8 mouse cellular contexts compared by ENCODE assay signal in genomic region chr5:115348546-115349224, GRCm38 (mm10). TPM values are rescaled to one million over a fixed set of nuclear protein-coding genes. Genes with fewer than 3 reads are reported as not detected.
A peak's percentile ranks its signal among the peaks of the same experiment; 100 is the strongest.
DNase-seq lines count a peak whose midpoint lies in the region; ATAC-seq and TF ChIP-seq lines count a peak whose summit lies in the region.

TSS of gene Cox6a1 (minus strand) at chr5:115348981.

- in situ Hi-C loops in ES-E14 (cut with MboI; ENCODE audit: low sequenced_read_pairs in 2 of 2, unreplicated experiment in 2 of 2) = no loop called here

- DNase-seq in ES-E14 (ENCODE audit: low read depth, low spot score) = peak; percentile 98
- DNase-seq in cerebellum, adult 11-12 months = peak; percentile 99
- peak; percentile 97 for DNase-seq in heart, postnatal 25 days (ENCODE audit: low spot score)
- DNase-seq in layer of hippocampus, adult 18-20 months (ENCODE audit: low spot score in 2 of 2) = peak; percentile 98 to 99
- peak; percentile 97 for DNase-seq in lung, adult 2 months
- peak; percentile 97 for DNase-seq in thymus, adult 18-20 months

- intact Hi-C loops in heart, postnatal 25 days (cut with DNase I) = loop anchor here (5.0 kb wide), 2 partner anchors 161 to 216 kb away; partner anchors contain the start of gene Unc119b

- ATAC-seq in forebrain, embryonic 15.5 days (replicated peaks) = peak; percentile 95
- ATAC-seq in neutrophil, adult 5-6 weeks (ENCODE audit: extremely low read depth, insufficient number of reproducible peaks, low FRiP score, poor library complexity, severe bottlenecking) = peak; percentile 89

- H3K4me3 ChIP-seq in ES-E14 (ENCODE audit: insufficient read depth in 1 of 2, low read depth in 1 of 2, low read length in 2 of 2, poor library complexity in 1 of 2, severe bottlenecking in 1 of 2) = peak within 1 kb of the TSS; percentile 86 to 97
- H3K4me3 ChIP-seq in forebrain, embryonic 15.5 days = peak within 1 kb of the TSS; percentile 88
- H3K4me3 ChIP-seq in lung, adult 2 months (replicated peaks; ENCODE audit: extremely low read depth, low read depth, low read length) = peak within 1 kb of the TSS; percentile 87

- peaks cover 24% of the 10 kb centered on the region for H3K36me3 ChIP-seq in ES-E14 (ENCODE audit: control insufficient read depth, insufficient read depth, low read length, poor library complexity, severe bottlenecking)
- peaks cover 28% of the 10 kb centered on the region for H3K36me3 ChIP-seq in forebrain, embryonic 15.5 days

- H3K27me3 ChIP-seq in forebrain, embryonic 15.5 days = no peaks in the 10 kb centered on the region

- peak within 1 kb of the TSS; percentile 97 for H3K9ac ChIP-seq in ES-E14 (ENCODE audit: insufficient read depth, low read depth, low read length, poor library complexity, severe bottlenecking)
- peak within 1 kb of the TSS; percentile 80 for H3K9ac ChIP-seq in forebrain, embryonic 15.5 days (replicated peaks)

- H3K4me1 ChIP-seq in ES-E14 (ENCODE audit: control insufficient read depth in 2 of 2, insufficient read depth in 2 of 2, low read length in 2 of 2, poor library complexity in 1 of 2) = 0 out of 4 replicates have a peak, but pooled peaks cover 0 to 2% of the 10 kb centered on the region in 2 experiments
- peaks cover 21% of the 10 kb centered on the region for H3K4me1 ChIP-seq in forebrain, embryonic 15.5 days
- peaks cover 12% of the 10 kb centered on the region for H3K4me1 ChIP-seq in lung, adult 2 months (ENCODE audit: control insufficient read depth, insufficient read depth, low read length)

- WGBS in forebrain, embryonic 15.5 days = under 1% methylated on average over 69 of the region's 74 CpGs
- 1% methylated on average over 74 of the region's 74 CpGs for WGBS in lung, adult 2 months

- peak; percentile 84 for TF ChIP-seq POLR2A in lung, adult 2 months (IDR thresholded peaks at IDR 0.05; ENCODE audit: borderline replicate concordance, extremely low read depth, low read depth, low read length)

- H3K27ac ChIP-seq in ES-E14 (ENCODE audit: insufficient read depth, low read depth, low read length, poor library complexity, severe bottlenecking) = peak within 1 kb of the TSS; percentile 52
- peak within 1 kb of the TSS; percentile 83 for H3K27ac ChIP-seq in forebrain, embryonic 15.5 days (replicated peaks)

- 0 out of 2 replicates have a peak, but pooled peaks have one; percentile 3 for TF ChIP-seq CTCF in lung, adult 2 months (IDR thresholded peaks at IDR 0.05; ENCODE audit: insufficient read depth, low read length)

- H3K4me2 ChIP-seq in forebrain, embryonic 15.5 days (replicated peaks) = peak within 1 kb of the TSS; percentile 92

- no peaks in the 10 kb centered on the region for H3K9me3 ChIP-seq in ES-E14 (ENCODE audit: control insufficient read depth, insufficient read depth, low read depth, low read length)
- no peaks in the 10 kb centered on the region; the same call in 1 of the 2 replicates for H3K9me3 ChIP-seq in forebrain, embryonic 15.5 days

TF ChIP-seq in ES-E14, 5 proteins besides CTCF, POLR2A, EP300 and RAD21:
- TF ChIP-seq ZC3H11A (IDR thresholded peaks at IDR 0.05; ENCODE audit: borderline replicate concordance, low read depth, low read length) = no peak
- TF ChIP-seq HCFC1 (IDR thresholded peaks at IDR 0.05; ENCODE audit: borderline replicate concordance, insufficient read depth, low read length) = 0 out of 2 replicates have a peak, but pooled peaks have one; percentile 65
- TF ChIP-seq MAFK (IDR thresholded peaks at IDR 0.05; ENCODE audit: insufficient read depth, low read depth, low read length) = no peak

RNA-seq across cellular contexts. Expression of gene Cox6a1, which starts in this region (rescaled TPM):
- total RNA-seq in ES-E14 (2012; rRNA removed) = 936 and 1,706 TPM in 2 replicates
- polyA plus RNA-seq in forebrain, embryonic 15.5 days (2015; fragmentation: Nextera tagmentation; extraction: Ambion mirVana) = 968 and 991 TPM in 2 replicates
- total RNA-seq in heart, postnatal 25 days (2021) = 100 to 1,000 TPM; 282 to 287 TPM
- 100 to 1,000 TPM; 742 to 760 TPM for total RNA-seq in layer of hippocampus, adult 18-20 months (2021)
- 2,050 and 2,118 TPM in 2 replicates for polyA plus RNA-seq in lung, adult 2 months (2012; rRNA removed)
- 49.6 and 60.8 TPM in 2 replicates for total RNA-seq in neutrophil, adult 5-6 weeks (2017)

Comparison
In these comparisons a context has a peak if more than half of its experiments do, and no peak if none do; other contexts are left out.
1. Peak in every context shown above with its lines: DNase-seq, ATAC-seq, H3K4me3 ChIP-seq and H3K27ac ChIP-seq.